Mouse (Mus musculus): Measurements from ENCODE around the gene Sh3gl2.

DNA sequence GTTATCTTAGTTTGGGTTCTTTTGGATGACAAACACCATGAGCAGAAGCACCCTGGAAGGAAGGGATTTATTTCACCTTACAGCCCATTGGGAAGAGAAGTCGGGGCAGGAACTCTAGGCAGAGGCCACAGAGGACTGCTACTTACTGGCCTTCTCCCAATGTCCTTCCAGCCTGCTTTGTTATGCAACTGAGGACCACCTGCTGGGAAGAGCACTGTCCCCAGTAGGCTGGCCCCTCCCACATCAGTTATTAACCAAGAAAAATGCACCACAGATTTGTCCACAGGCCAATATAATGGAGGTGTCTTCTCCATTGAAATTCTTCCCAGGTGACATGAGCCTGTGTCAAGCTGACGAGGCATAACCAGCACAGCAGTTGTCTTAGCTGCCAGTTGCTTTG is 62.5 kb downstream of the Sh3gl2 start:
- TF ChIP-seq CTCF (IDR thresholded peaks at IDR 0.05; ENCODE audit: low read depth) (no peak), EP300 (IDR thresholded peaks at IDR 0.05; ENCODE audit: low read depth) (no peak)

Data from liver, embryonic 14.5 days (tissue).